Mouse (Mus musculus): ENCODE measurements around the gene Skp1a. TPM values are rescaled to one million over a fixed set of nuclear protein-coding genes. Genes with fewer than 3 reads are reported as not detected.

Gene Skp1a
- polyA plus RNA-seq, 1 experiment from 2014 or later = 958 TPM

DNA sequence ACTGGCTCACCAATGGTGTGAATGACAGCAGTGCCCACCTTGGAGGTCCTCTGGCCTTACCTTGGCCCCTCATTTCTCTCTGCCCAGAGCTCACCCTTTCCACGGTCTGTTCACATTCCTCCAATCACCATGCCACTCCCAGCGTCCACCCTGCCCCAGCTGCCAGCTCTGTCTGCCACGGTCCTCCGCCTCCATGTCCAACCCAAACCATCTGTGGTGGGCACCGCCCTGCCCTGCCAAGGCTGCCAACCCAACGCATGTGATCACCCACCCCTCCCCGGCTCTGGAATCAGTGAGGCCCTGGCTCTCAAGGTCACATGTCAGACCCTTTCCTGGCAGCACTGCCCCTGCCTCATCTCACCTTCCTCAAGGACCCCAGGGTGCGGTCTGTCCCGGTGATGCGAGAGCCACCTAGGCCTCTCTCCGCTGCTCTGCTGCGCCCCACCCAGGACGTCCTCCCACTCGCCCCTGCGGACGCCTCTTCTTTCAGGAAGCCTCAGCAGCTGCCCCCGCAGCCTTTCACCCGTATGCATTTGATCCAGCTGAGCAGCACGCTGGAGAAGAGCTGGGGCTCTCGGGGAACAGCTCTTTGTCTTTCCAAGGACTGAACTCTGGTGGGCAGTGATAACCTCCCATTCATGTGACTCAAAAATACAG lies 42.8 kb downstream of the Skp1a start:
- no peak overlapping the region for H3K4me2 ChIP-seq
- ATAC-seq (ENCODE audit: low FRiP score) = no peak
- H3K4me1 ChIP-seq = no peaks in the 10 kb centered on the region
- no peak overlapping the region for H3K9ac ChIP-seq
- 0 out of 2 replicates have a peak, but pooled peaks cover 3% of the 10 kb centered on the region for H3K27me3 ChIP-seq
- H3K36me3 ChIP-seq (replicated peaks) = no peaks in the 10 kb centered on the region
- no peaks in the 10 kb centered on the region for H3K9me3 ChIP-seq
- WGBS = 89% methylated on average over 20 of the region's 20 CpGs
- no peak overlapping the region for H3K27ac ChIP-seq
- no peak overlapping the region for H3K4me3 ChIP-seq (replicated peaks)

DNA sequence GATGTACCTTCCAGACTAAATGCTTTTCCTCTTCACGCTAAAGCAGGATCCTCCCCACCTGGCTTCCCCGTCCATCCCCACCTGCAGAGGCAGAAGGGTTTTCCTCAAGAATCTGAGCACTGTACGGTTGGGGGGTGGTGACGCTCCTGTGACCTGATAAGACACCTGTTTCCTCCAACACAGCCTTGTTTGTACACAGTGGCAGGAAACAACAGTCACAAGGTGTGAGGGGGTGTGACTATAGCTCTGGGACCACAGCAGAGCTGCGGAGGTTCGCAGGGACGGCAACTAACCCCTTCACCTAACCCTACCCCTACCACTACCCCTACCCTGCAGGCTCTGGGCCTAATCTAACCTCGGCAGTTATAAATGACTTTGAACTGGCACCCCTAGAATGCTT lies 43.6 kb downstream of the Skp1a start:
- ATAC-seq (ENCODE audit: low FRiP score) = no peak
- H3K9me3 ChIP-seq = no peaks in the 10 kb centered on the region

DNA sequence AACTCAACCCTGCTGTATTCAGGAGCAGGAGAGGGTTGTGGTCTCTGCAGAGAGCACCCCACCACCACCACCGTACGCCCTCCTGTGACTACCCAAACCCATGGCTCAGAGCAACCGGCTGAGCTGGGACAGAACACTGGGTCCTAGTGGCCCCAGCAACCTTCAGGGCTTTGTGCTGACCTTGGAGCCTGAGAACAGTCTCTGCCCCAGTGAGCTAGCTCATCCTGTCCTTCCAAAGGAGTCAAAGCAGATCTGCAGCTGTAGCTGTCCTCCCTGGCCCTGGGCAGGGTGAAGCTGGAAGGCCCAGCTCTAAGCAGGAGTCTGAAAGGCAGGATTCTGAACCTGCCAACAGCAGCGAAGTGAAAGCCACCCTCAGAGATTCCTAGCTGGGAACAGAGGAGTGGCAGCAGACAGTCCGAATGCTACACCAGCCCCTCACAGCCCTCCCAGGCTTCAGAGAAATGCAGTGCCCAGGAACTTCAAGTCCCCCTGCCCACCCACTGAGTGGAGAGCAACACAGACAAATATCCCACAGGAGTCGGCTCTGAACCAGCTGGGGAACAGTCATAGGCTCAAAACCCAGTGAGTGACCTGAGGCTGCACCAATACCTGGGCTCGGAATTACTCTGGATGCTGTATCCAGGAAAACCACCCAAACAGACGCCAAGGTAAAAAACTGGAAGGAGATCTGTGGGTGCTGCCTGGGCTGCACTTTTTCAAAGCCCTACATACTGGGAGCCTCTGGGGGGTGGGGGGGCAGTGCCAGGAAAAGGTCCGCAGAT lies 44.2 kb downstream of the Skp1a start:
- Histone ChIP-seq H3K27ac (no peak overlapping the region), H3K4me2 (no peak overlapping the region), H3K9ac (no peak overlapping the region), H3K4me3 (replicated peaks) (no peak overlapping the region), H3K4me1 (no peaks in the 10 kb centered on the region), H3K27me3 (peaks cover 11% of the 10 kb centered on the region), H3K9me3 (no peaks in the 10 kb centered on the region), H3K36me3 (replicated peaks) (no peaks in the 10 kb centered on the region)
- ATAC-seq (ENCODE audit: low FRiP score) = no peak
- 83% methylated on average over 9 of the region's 9 CpGs for WGBS

More for the DNA sequence above, 43.6 kb downstream of the Skp1a start:
- 87% methylated on average over 8 of the region's 8 CpGs for WGBS
- H3K4me1 ChIP-seq = no peaks in the 10 kb centered on the region
- no peak overlapping the region for H3K4me3 ChIP-seq (replicated peaks)
- H3K27me3 ChIP-seq = peaks cover 5% of the 10 kb centered on the region; the same call in 1 of the 2 replicates
- H3K9ac ChIP-seq = no peak overlapping the region
- no peak overlapping the region for H3K4me2 ChIP-seq
- H3K27ac ChIP-seq = no peak overlapping the region
- H3K36me3 ChIP-seq (replicated peaks) = no peaks in the 10 kb centered on the region

DNA sequence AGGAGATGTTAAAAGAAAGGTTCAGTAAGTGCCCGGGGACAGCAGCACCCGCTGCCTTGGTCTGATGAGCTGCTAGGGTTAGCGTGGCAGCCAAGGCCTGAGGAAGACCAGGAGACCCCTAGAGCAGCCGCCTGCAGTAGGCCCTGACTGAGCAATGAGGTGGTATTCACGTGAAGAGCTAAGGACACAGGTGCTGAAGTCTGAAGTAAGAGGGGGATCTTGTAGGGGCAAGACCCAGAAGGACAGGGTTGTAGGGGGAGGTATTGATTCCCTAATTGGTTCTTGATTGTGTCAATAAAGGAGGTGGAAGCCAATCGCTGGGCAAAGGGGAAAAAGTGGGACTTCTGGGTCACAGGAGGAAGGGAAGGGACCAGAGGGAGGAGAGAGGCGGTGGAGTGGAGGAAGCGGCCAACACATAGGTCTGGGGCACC lies 45.2 kb downstream of the Skp1a start:
- Histone ChIP-seq H3K4me3 (replicated peaks) (no peak overlapping the region), H3K36me3 (replicated peaks) (no peaks in the 10 kb centered on the region), H3K27me3 (peaks cover 21% of the 10 kb centered on the region), H3K4me2 (no peak overlapping the region), H3K9me3 (no peaks in the 10 kb centered on the region), H3K4me1 (peaks cover 1% of the 10 kb centered on the region; the same call in 1 of the 2 replicates), H3K9ac (no peak overlapping the region), H3K27ac (no peak overlapping the region)
- ATAC-seq (ENCODE audit: low FRiP score) = no peak
- 89% methylated on average over 8 of the region's 8 CpGs for WGBS

DNA sequence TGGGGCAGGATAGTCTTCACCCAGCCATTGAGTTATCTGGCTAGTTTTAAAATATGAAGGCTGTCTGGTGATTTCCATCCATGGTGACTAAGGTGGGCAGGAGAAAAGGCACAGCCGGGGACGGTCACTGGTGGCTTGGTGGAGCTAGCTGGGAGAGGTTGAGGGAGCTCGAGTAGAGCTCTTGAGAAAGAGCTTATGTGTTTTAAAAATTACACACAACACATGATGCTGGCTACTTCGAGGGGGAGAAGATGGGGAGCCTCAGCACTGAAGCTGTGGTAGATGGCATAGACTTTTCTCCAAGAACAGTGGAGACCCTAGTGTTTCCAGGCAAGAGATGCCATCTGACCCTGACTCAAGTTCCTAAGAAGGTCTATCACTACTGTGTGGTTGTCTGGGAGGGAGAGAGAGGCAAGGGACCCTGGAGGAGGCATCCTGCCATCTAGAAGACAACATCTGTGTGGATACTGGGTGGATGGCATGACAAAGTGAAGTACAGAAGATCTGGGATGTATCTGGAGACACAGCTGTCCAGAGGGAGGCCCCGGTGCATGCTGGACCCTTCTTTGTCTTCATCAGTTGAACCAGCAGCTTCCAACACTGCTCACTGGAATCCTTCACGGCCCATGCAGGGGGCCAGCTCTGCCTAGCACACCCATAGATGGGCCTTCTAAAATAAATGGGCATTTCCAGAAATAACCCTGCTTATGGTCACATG lies 45.8 kb downstream of the Skp1a start:
- Histone ChIP-seq H3K27me3 (peaks cover 28% of the 10 kb centered on the region), H3K9me3 (no peaks in the 10 kb centered on the region), H3K27ac (no peak overlapping the region), H3K4me1 (peaks cover 7% of the 10 kb centered on the region), H3K4me3 (replicated peaks) (no peak overlapping the region), H3K4me2 (no peak overlapping the region), H3K36me3 (replicated peaks) (no peaks in the 10 kb centered on the region), H3K9ac (no peak overlapping the region)
- no peak for ATAC-seq (ENCODE audit: low FRiP score)
- WGBS = 91% methylated on average over 6 of the region's 6 CpGs

DNA sequence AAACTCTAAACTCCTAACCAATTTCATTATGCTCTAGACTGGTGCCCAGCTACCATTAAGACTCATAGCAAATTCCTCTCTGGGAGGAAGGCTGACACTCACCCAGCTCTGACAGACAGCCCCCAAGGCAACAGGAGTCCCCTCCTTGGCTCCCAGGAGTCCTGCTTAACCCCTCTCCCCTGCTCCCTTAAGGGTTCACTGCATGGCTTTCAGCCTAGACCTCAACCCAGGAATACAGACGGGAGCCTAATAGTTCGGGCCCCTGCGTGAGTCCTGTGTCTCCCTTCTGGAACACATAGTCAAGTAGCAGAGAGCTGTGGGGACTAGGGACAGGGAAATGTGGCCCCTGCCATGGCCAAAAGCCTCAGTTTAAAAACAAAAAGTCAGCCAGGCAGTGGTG lies 46.4 kb downstream of the Skp1a start:
- no peak overlapping the region for H3K4me3 ChIP-seq (replicated peaks)
- no peak overlapping the region for H3K27ac ChIP-seq
- no peak overlapping the region for H3K9ac ChIP-seq
- ATAC-seq (ENCODE audit: low FRiP score) = no peak
- no peaks in the 10 kb centered on the region for H3K9me3 ChIP-seq
- 93% methylated on average over 3 of the region's 3 CpGs for WGBS
- H3K27me3 ChIP-seq = peaks cover 32% of the 10 kb centered on the region
- H3K4me1 ChIP-seq = peaks cover 12% of the 10 kb centered on the region
- no peaks in the 10 kb centered on the region for H3K36me3 ChIP-seq (replicated peaks)
- H3K4me2 ChIP-seq = no peak overlapping the region

DNA sequence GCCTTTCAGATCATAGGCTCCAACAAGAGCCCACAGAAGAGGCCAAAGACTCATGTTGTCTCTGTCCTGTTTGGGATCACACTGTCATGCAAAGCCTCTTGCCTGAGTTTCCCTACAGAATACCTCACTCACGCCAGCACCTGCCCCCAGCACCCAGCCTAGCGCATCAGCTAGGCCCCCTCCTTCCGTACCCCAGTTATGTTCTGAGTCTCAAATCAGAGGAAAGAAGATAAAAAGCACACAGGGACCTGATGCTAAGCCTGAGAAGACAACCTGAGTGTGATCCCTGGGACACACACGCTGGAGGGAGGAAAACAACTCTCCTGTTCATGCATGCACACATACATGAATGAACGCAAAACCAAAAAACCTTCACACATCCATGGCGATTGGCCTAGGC lies 47.2 kb downstream of the Skp1a start:
- H3K27ac ChIP-seq = no peak overlapping the region
- H3K9me3 ChIP-seq = no peaks in the 10 kb centered on the region
- no peak overlapping the region for H3K9ac ChIP-seq
- ATAC-seq (ENCODE audit: low FRiP score) = no peak
- WGBS = 90% methylated on average over 6 of the region's 6 CpGs
- no peak overlapping the region for H3K4me2 ChIP-seq
- H3K36me3 ChIP-seq (replicated peaks) = no peaks in the 10 kb centered on the region
- H3K4me3 ChIP-seq (replicated peaks) = no peak overlapping the region
- H3K4me1 ChIP-seq = peaks cover 19% of the 10 kb centered on the region
- H3K27me3 ChIP-seq = peaks cover 41% of the 10 kb centered on the region

DNA sequence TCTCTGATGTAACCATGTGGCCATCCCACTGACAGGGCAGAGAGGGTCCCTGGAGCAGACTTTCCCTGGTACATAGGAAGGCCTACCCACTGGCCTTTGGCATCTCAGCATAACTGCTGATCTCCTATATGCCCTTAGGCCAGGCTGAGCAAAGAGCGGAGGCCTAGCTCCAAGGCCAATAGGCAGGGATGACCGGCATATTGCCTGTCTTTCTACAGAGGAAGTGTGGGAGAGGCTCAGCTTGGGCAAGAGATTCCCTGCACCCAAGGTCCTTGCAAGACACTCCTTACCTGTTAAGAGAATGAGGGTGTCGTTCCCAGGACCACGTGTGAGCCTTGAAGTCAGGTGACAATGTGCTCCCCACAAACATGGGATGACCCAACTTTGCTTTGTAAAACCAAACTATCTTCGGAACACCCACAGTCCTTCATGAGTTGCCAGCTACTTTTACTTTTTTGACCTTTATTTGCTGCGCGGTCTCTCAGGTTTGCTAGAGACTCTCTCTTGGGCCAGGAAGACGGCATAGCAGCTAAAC lies 47.9 kb downstream of the Skp1a start:
- no peaks in the 10 kb centered on the region for H3K36me3 ChIP-seq (replicated peaks)
- peaks cover 47% of the 10 kb centered on the region for H3K27me3 ChIP-seq
- no peak overlapping the region for H3K9ac ChIP-seq
- H3K27ac ChIP-seq = no peak overlapping the region
- H3K9me3 ChIP-seq = no peaks in the 10 kb centered on the region
- no peak overlapping the region for H3K4me2 ChIP-seq
- 93% methylated on average over 8 of the region's 8 CpGs for WGBS
- no peak overlapping the region for H3K4me3 ChIP-seq (replicated peaks)
- peaks cover 26% of the 10 kb centered on the region for H3K4me1 ChIP-seq
- no peak for ATAC-seq (ENCODE audit: low FRiP score)

DNA sequence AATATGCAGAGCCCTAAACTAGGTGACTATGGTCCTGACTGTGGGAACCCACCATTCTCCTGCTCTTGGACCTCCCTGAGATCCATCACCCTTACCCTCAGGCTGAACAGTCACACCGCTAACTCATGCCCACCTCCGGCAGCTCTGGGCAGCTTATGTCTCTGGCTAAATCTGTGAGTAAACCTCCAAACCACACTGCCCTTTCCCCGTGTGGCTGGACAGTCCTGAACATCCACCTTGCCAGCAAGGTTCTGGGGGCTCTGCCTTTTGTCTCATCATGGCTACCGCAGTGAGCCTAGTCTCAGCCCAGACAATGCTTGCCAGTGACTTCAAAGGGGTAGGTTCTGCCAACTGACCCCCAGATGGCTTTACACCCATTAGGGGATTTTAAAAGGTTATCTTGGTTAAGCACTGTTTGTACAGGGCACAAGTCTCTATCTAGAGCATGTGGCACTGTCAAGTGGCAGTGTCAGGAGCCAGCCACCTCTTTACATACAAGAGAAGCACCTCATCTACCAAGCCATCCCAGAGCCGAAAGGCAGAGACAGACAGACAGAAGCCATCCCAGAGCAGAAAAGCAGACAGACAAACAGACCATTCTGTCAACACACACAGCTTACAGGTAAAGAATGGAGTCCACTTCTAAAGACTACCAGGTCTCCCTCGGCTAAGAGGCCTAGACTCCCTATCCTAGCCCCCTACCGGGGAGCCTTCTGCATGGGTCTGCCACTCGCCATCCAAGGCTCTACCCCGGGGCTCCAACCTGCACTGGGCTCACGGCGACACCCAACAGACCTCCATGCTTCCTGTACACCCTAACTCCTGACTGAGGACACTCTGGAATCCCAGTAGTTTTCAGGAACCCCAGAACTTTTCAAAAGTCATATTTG lies 49.0 kb downstream of the Skp1a start:
- WGBS = 86% methylated on average over 11 of the region's 11 CpGs
- Histone ChIP-seq H3K9me3 (no peaks in the 10 kb centered on the region), H3K27me3 (peaks cover 56% of the 10 kb centered on the region), H3K4me3 (replicated peaks) (no peak overlapping the region), H3K9ac (no peak overlapping the region), H3K27ac (no peak overlapping the region), H3K4me1 (peaks cover 29% of the 10 kb centered on the region), H3K4me2 (no peak overlapping the region), H3K36me3 (replicated peaks) (no peaks in the 10 kb centered on the region)
- no peak for ATAC-seq (ENCODE audit: low FRiP score)

DNA sequence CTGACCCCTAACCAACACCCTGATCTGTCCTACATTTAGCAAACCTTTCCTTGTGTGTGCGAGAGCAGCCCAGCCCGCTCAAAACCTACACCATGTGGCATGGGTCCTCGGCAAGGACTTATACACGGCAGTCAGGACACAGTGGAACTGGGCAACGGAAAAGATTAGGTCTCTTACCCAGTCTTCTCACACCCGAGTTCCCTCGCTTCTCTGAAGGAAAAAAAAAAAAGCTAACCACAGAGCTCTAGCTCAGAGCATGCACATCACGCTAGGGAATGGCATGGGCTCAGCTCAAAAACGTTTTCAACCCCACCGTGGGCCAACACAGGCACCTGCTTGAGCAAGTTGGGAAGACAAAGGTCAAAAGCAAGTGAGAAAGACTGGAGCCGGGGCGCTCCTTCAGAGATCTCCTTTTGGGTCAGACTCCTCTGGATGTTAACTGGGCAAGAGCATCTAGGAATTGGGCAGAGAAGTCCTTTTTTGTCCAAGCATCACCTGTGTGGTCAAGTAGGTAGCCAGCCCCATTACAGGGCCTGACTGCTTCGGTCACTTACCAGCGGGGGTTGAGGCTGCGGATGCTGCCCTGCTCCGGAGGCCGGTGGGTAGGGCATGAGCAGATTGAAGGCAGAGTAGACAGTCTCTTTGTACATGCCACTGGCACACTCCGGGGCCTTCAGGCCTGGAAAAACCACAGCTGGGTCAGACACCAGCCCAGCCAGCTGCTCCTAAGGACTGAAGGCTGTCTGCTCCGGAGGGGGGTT lies 50.0 kb downstream of the Skp1a start:
- WGBS = 63% methylated on average over 19 of the region's 19 CpGs
- Histone ChIP-seq H3K4me3 (replicated peaks) (peak overlapping the region; percentile 64; the same call in 1 of the 2 replicates), H3K9me3 (no peaks in the 10 kb centered on the region), H3K9ac (peak overlapping the region; percentile 69; the same call in 1 of the 2 replicates), H3K36me3 (replicated peaks) (no peaks in the 10 kb centered on the region), H3K27ac (no peak overlapping the region), H3K4me1 (peaks cover 38% of the 10 kb centered on the region), H3K27me3 (peaks cover 61% of the 10 kb centered on the region), H3K4me2 (peak overlapping the region; percentile 95)
- no peak for ATAC-seq (ENCODE audit: low FRiP score)

DNA sequence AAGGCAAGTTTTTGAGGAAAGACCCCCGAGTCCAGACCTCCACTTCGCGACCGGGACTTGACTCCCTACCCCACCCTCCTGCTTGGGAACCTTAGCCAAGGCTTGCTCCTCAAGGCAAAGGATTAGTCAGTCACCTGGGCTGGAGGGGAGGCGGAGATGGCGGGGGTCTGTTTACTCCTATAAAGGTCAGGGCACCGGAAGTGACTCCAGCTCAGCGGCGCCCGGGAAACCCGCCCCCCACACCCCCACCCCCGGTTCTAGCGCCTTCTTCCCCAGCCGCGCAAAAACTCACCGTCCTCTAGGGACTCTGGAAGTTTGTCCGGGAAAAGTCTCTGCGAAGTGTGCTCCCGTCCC lies 50.6 kb downstream of the Skp1a start:
- no peak for ATAC-seq (ENCODE audit: low FRiP score)
- H3K4me2 ChIP-seq = peak overlapping the region; percentile 95
- H3K36me3 ChIP-seq (replicated peaks) = no peaks in the 10 kb centered on the region
- peaks cover 44% of the 10 kb centered on the region for H3K4me1 ChIP-seq
- peak overlapping the region; percentile 69 for H3K9ac ChIP-seq
- H3K9me3 ChIP-seq = no peaks in the 10 kb centered on the region
- no peak overlapping the region for H3K27ac ChIP-seq
- peaks cover 63% of the 10 kb centered on the region for H3K27me3 ChIP-seq
- H3K4me3 ChIP-seq (replicated peaks) = peak overlapping the region; percentile 64
- WGBS = under 1% methylated on average over 19 of the region's 19 CpGs

Measured in forebrain, embryonic 12.5 days (tissue).